Mouse (Mus musculus) embryonic fibroblast, embryonic 13.5 days (primary cell): ENCODE measurements around the gene Kif13a.

Source experiments
- CTCF ChIP-seq: IDR thresholded peaks from 2 replicates; pipeline ENCODE4 v1.5.1; 2011; ENCODE audit warnings: mild to moderate bottlenecking, control low read depth, low read length, moderate library complexity, borderline replicate concordance; ENCODE audit not compliant: insufficient read depth
- POLR2A ChIP-seq: IDR thresholded peaks from 2 replicates; pipeline ENCODE4 v1.6.1; 2011; ENCODE audit warnings: low read depth, mild to moderate bottlenecking, control low read depth, low read length, moderate library complexity

- TF ChIP-seq CTCF (no peak), POLR2A (no peak)
Observed at GRCm38 (mm10) chr13:46919797-46920196, 9.9 kb downstream of the Kif13a start.
